Mouse (Mus musculus): Measurements from ENCODE around the gene Rangap1. TPM values are rescaled to one million over a fixed set of nuclear protein-coding genes. Genes with fewer than 3 reads are reported as not detected.

Gene Rangap1
- polyA plus RNA-seq, 1 experiment from 2014 or later, result 75.9 TPM

- Histone ChIP-seq H3K27ac (ENCODE audit: low read length) (no peak overlapping the region), H3K9ac (ENCODE audit: low read length) (no peak overlapping the region), H3K4me1 (ENCODE audit: control insufficient read depth, insufficient read depth, low read length) (no peaks in the 10 kb centered on the region), H3K9me3 (replicated peaks; ENCODE audit: control insufficient read depth, low read length) (no peaks in the 10 kb centered on the region), H3K4me2 (ENCODE audit: low read depth, low read length) (no peak overlapping the region), H3K4me3 (ENCODE audit: low read length) (no peak overlapping the region), H3K36me3 (ENCODE audit: control insufficient read depth, insufficient read depth) (peaks cover 26% of the 10 kb centered on the region), H3K27me3 (ENCODE audit: control insufficient read depth, insufficient read depth, low read length) (no peaks in the 10 kb centered on the region)
- no peak for ATAC-seq (replicated peaks; ENCODE audit: extremely low read depth, insufficient read depth, low FRiP score)
- WGBS, result 80% methylated on average over 20 of the region's 20 CpGs
These were observed 27.2 kb upstream of the Rangap1 start for GRCm38 (mm10) chr15:81772431-81773120.

GRCm38 (mm10) chr15:81769037-81769436 is 23.7 kb upstream of the Rangap1 start:
- no peak overlapping the region for H3K27ac ChIP-seq (ENCODE audit: low read length)
- H3K27me3 ChIP-seq (ENCODE audit: control insufficient read depth, insufficient read depth, low read length), result no peaks in the 10 kb centered on the region
- no peak for ATAC-seq (replicated peaks; ENCODE audit: extremely low read depth, insufficient read depth, low FRiP score)
- no peaks in the 10 kb centered on the region for H3K4me1 ChIP-seq (ENCODE audit: control insufficient read depth, insufficient read depth, low read length)
- H3K9ac ChIP-seq (ENCODE audit: low read length), result no peak overlapping the region
- no peak overlapping the region for H3K4me3 ChIP-seq (ENCODE audit: low read length)
- H3K4me2 ChIP-seq (ENCODE audit: low read depth, low read length), result no peak overlapping the region
- WGBS, result 60% methylated on average over 13 of the region's 13 CpGs
- H3K9me3 ChIP-seq (replicated peaks; ENCODE audit: control insufficient read depth, low read length), result no peaks in the 10 kb centered on the region
- peaks cover 22% of the 10 kb centered on the region for H3K36me3 ChIP-seq (ENCODE audit: control insufficient read depth, insufficient read depth)

GRCm38 (mm10) chr15:81766439-81766838 is 21.1 kb upstream of the Rangap1 start:
- Histone ChIP-seq H3K9ac (ENCODE audit: low read length) (no peak overlapping the region), H3K27ac (ENCODE audit: low read length) (no peak overlapping the region), H3K4me3 (ENCODE audit: low read length) (no peak overlapping the region), H3K27me3 (ENCODE audit: control insufficient read depth, insufficient read depth, low read length) (no peaks in the 10 kb centered on the region), H3K36me3 (ENCODE audit: control insufficient read depth, insufficient read depth) (peaks cover 10% of the 10 kb centered on the region; the same call in 1 of the 2 replicates), H3K4me1 (ENCODE audit: control insufficient read depth, insufficient read depth, low read length) (no peaks in the 10 kb centered on the region), H3K4me2 (ENCODE audit: low read depth, low read length) (no peak overlapping the region), H3K9me3 (replicated peaks; ENCODE audit: control insufficient read depth, low read length) (no peaks in the 10 kb centered on the region)
- 86% methylated on average over 5 of the region's 5 CpGs for WGBS
- ATAC-seq (replicated peaks; ENCODE audit: extremely low read depth, insufficient read depth, low FRiP score), result no peak

- ATAC-seq (replicated peaks; ENCODE audit: extremely low read depth, insufficient read depth, low FRiP score), result no peak
These were observed 20.3 kb upstream of the Rangap1 start for GRCm38 (mm10) chr15:81765651-81766050.

GRCm38 (mm10) chr15:81764573-81764972 is 19.2 kb upstream of the Rangap1 start:
- no peak for ATAC-seq (replicated peaks; ENCODE audit: extremely low read depth, insufficient read depth, low FRiP score)
- Histone ChIP-seq H3K4me1 (ENCODE audit: control insufficient read depth, insufficient read depth, low read length) (no peaks in the 10 kb centered on the region), H3K4me3 (ENCODE audit: low read length) (no peak overlapping the region), H3K4me2 (ENCODE audit: low read depth, low read length) (no peak overlapping the region), H3K9me3 (replicated peaks; ENCODE audit: control insufficient read depth, low read length) (no peaks in the 10 kb centered on the region), H3K9ac (ENCODE audit: low read length) (no peak overlapping the region), H3K36me3 (ENCODE audit: control insufficient read depth, insufficient read depth) (peaks cover 4% of the 10 kb centered on the region; the same call in 1 of the 2 replicates), H3K27me3 (ENCODE audit: control insufficient read depth, insufficient read depth, low read length) (no peaks in the 10 kb centered on the region), H3K27ac (ENCODE audit: low read length) (no peak overlapping the region)
- WGBS, result 87% methylated on average over 6 of the region's 6 CpGs

More at GRCm38 (mm10) chr15:81765651-81766050, 20.3 kb upstream of the Rangap1 start:
- Histone ChIP-seq H3K9ac (ENCODE audit: low read length) (no peak overlapping the region), H3K4me1 (ENCODE audit: control insufficient read depth, insufficient read depth, low read length) (no peaks in the 10 kb centered on the region), H3K4me3 (ENCODE audit: low read length) (no peak overlapping the region), H3K9me3 (replicated peaks; ENCODE audit: control insufficient read depth, low read length) (no peaks in the 10 kb centered on the region), H3K27ac (ENCODE audit: low read length) (no peak overlapping the region), H3K36me3 (ENCODE audit: control insufficient read depth, insufficient read depth) (peaks cover 10% of the 10 kb centered on the region; the same call in 1 of the 2 replicates), H3K27me3 (ENCODE audit: control insufficient read depth, insufficient read depth, low read length) (no peaks in the 10 kb centered on the region), H3K4me2 (ENCODE audit: low read depth, low read length) (no peak overlapping the region)
- 78% methylated on average over 9 of the region's 9 CpGs for WGBS

- Histone ChIP-seq H3K9ac (ENCODE audit: low read length) (no peak overlapping the region), H3K9me3 (replicated peaks; ENCODE audit: control insufficient read depth, low read length) (no peaks in the 10 kb centered on the region), H3K27me3 (ENCODE audit: control insufficient read depth, insufficient read depth, low read length) (no peaks in the 10 kb centered on the region), H3K4me1 (ENCODE audit: control insufficient read depth, insufficient read depth, low read length) (no peaks in the 10 kb centered on the region), H3K27ac (ENCODE audit: low read length) (no peak overlapping the region), H3K4me3 (ENCODE audit: low read length) (no peak overlapping the region), H3K4me2 (ENCODE audit: low read depth, low read length) (no peak overlapping the region), H3K36me3 (ENCODE audit: control insufficient read depth, insufficient read depth) (no peaks in the 10 kb centered on the region)
- 87% methylated on average over 3 of the region's 3 CpGs for WGBS
- no peak for ATAC-seq (replicated peaks; ENCODE audit: extremely low read depth, insufficient read depth, low FRiP score)
These were observed 16.6 kb upstream of the Rangap1 start for GRCm38 (mm10) chr15:81761959-81762358.

GRCm38 (mm10) chr15:81761381-81761780 is 16.1 kb upstream of the Rangap1 start:
- 85% methylated on average over 7 of the region's 7 CpGs for WGBS
- Histone ChIP-seq H3K27me3 (ENCODE audit: control insufficient read depth, insufficient read depth, low read length) (no peaks in the 10 kb centered on the region), H3K9me3 (replicated peaks; ENCODE audit: control insufficient read depth, low read length) (no peaks in the 10 kb centered on the region), H3K4me3 (ENCODE audit: low read length) (no peak overlapping the region), H3K36me3 (ENCODE audit: control insufficient read depth, insufficient read depth) (no peaks in the 10 kb centered on the region), H3K4me1 (ENCODE audit: control insufficient read depth, insufficient read depth, low read length) (no peaks in the 10 kb centered on the region), H3K9ac (ENCODE audit: low read length) (no peak overlapping the region), H3K27ac (ENCODE audit: low read length) (no peak overlapping the region), H3K4me2 (ENCODE audit: low read depth, low read length) (no peak overlapping the region)
- no peak for ATAC-seq (replicated peaks; ENCODE audit: extremely low read depth, insufficient read depth, low FRiP score)

GRCm38 (mm10) chr15:81760361-81761079 is 15.2 kb upstream of the Rangap1 start:
- H3K27me3 ChIP-seq (ENCODE audit: control insufficient read depth, insufficient read depth, low read length), result no peaks in the 10 kb centered on the region
- no peak for ATAC-seq (replicated peaks; ENCODE audit: extremely low read depth, insufficient read depth, low FRiP score)
- WGBS, result 80% methylated on average over 5 of the region's 5 CpGs

GRCm38 (mm10) chr15:81759542-81759941 is 14.2 kb upstream of the Rangap1 start:
- WGBS, result 71% methylated on average over 3 of the region's 3 CpGs
- Histone ChIP-seq H3K4me3 (ENCODE audit: low read length) (no peak overlapping the region), H3K4me2 (ENCODE audit: low read depth, low read length) (no peak overlapping the region), H3K27ac (ENCODE audit: low read length) (no peak overlapping the region), H3K36me3 (ENCODE audit: control insufficient read depth, insufficient read depth) (peaks cover 4% of the 10 kb centered on the region; the same call in 1 of the 2 replicates), H3K27me3 (ENCODE audit: control insufficient read depth, insufficient read depth, low read length) (no peaks in the 10 kb centered on the region), H3K9me3 (replicated peaks; ENCODE audit: control insufficient read depth, low read length) (no peaks in the 10 kb centered on the region), H3K9ac (ENCODE audit: low read length) (no peak overlapping the region), H3K4me1 (ENCODE audit: control insufficient read depth, insufficient read depth, low read length) (no peaks in the 10 kb centered on the region)
- ATAC-seq (replicated peaks; ENCODE audit: extremely low read depth, insufficient read depth, low FRiP score), result no peak

More at GRCm38 (mm10) chr15:81760361-81761079, 15.2 kb upstream of the Rangap1 start:
- Histone ChIP-seq H3K4me2 (ENCODE audit: low read depth, low read length) (no peak overlapping the region), H3K27ac (ENCODE audit: low read length) (no peak overlapping the region), H3K9ac (ENCODE audit: low read length) (no peak overlapping the region), H3K4me3 (ENCODE audit: low read length) (no peak overlapping the region), H3K4me1 (ENCODE audit: control insufficient read depth, insufficient read depth, low read length) (no peaks in the 10 kb centered on the region), H3K9me3 (replicated peaks; ENCODE audit: control insufficient read depth, low read length) (no peaks in the 10 kb centered on the region), H3K36me3 (ENCODE audit: control insufficient read depth, insufficient read depth) (peaks cover 4% of the 10 kb centered on the region; the same call in 1 of the 2 replicates)
